Mouse (Mus musculus): Measurements from ENCODE around the gene Dhx30.

- no peak for TF ChIP-seq POLR2A (IDR thresholded peaks at IDR 0.05; ENCODE audit: borderline replicate concordance, low read depth, low read length)
- TF ChIP-seq CTCF (IDR thresholded peaks at IDR 0.05; ENCODE audit: low read depth, low read length) = no peak
Observed at GRCm38 (mm10) chr9:110118249-110118648, 619 bp upstream of the Dhx30 start.

Data from bone marrow macrophage, adult 2 months (primary cell).